Mouse (Mus musculus): ENCODE data around the gene Mycl.

The Mycl gene

DNA sequence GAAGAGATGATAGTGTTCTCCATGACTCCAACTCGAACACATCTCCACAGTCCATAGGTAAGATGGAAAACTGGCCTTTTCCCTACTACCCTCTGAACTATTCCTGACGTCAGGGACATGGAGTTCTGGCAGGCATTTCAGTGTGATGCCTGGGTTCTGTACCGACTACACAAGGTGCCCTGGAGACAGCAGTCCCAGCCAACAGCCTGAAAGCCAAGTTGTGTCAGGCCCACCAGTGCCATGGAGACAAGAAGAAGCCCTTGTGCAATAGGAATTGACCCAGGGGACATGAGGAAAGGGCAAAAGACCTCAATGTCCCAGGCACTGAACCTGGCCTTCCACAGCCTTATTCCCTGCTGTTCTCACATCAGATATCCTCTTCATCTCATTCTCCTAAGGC lies 15.6 kb upstream of the Mycl start:
- in situ Hi-C loops (cut with MboI; ENCODE audit: unreplicated experiment in 2 of 2) = loop anchor here in 1 of 2 experiments (5.0 to 10.0 kb wide), 2 partner anchors 38 to 1735 kb away; no protein-coding TSS in a partner anchor

DNA sequence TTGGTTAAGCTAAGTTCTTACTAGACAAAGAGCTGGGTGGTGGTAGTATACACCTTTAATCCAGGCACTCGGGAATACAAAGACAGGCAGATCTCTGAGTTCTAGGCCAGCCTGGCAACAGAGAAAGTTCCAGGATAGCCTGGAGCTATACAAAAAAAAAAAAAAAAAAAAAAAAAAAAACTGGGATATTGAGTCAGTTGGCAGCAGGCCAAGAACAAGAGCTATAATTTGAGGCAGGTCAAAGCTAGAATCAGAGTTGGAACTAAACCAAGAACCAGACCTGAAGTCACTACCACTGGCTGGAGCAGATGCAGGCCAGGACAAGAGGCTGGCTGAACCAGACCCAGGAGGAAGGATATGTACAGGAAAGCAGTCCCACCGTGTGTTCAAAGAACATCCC lies 14.8 kb upstream of the Mycl start:
- in situ Hi-C loops (cut with MboI; ENCODE audit: unreplicated experiment in 2 of 2) = loop anchor here in 1 of 2 experiments (10.0 kb wide), 1 partner anchor 1736 kb away; no protein-coding TSS in a partner anchor

DNA sequence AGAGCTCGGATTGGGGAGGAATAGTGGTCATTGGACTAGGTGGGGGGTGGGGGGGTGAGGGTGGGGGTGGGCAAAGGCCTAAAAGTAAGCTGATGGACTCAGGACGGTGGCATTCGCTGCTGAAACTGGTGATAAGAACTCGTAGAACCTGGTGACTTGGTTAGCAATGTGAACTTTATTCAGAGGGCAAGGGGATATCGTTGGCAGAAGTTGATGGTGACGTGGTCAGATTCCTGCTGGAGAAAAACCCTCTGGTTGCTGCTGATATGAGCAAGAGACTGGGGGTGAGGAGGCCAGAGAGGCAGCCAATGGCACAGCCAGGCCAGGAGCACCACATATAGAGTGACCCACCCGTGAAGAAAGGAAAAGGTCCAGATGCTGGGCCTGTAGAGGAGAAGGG lies 14.2 kb upstream of the Mycl start:
- in situ Hi-C loops (cut with MboI; ENCODE audit: unreplicated experiment in 2 of 2) = loop anchor here in 1 of 2 experiments (10.0 kb wide), 1 partner anchor 1736 kb away; no protein-coding TSS in a partner anchor

DNA sequence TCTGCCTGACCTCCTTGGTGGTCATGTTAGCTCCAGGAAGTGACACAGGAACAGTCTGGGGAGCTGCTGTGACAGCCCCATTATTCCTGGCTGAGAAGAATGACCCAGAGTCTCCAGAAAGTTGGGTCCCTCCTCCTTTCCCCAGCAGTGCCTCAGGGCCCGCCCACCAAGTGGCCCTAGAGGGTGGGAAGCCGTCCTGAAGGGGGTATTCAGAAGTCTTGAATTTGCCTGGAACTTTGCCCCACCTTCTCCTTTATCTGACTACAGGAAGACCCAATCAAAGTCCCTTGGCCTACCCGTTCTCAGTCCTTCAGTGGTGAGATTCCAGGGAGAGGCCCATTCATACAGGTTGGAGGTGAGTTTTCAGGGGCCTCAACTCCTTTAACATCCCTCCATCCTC lies 13.5 kb upstream of the Mycl start:
- in situ Hi-C loops (cut with MboI; ENCODE audit: unreplicated experiment in 2 of 2) = loop anchor here in 1 of 2 experiments (10.0 kb wide), 1 partner anchor 1737 kb away; no protein-coding TSS in a partner anchor

DNA sequence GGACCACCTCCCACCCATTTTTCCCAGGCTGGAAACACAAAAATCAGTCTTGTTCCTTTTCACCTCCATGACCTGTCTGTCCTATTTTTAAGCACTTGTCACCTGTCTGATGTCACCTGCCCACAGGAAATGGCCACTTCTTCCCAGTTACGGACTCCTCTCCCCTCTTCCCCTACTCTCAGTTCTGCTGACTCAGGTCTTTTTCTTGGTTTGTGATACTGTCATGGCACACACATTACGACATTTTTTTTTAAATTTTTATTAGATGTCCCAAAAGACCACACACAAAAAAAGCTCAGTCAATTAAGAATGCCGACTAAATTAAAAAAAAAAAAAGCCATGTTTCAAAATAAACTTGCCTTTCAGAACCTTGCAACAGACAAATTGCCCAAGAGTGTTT lies 12.9 kb upstream of the Mycl start:
- in situ Hi-C loops (cut with MboI; ENCODE audit: unreplicated experiment in 2 of 2) = loop anchor here in 1 of 2 experiments (10.0 kb wide), 1 partner anchor 1738 kb away; no protein-coding TSS in a partner anchor

DNA sequence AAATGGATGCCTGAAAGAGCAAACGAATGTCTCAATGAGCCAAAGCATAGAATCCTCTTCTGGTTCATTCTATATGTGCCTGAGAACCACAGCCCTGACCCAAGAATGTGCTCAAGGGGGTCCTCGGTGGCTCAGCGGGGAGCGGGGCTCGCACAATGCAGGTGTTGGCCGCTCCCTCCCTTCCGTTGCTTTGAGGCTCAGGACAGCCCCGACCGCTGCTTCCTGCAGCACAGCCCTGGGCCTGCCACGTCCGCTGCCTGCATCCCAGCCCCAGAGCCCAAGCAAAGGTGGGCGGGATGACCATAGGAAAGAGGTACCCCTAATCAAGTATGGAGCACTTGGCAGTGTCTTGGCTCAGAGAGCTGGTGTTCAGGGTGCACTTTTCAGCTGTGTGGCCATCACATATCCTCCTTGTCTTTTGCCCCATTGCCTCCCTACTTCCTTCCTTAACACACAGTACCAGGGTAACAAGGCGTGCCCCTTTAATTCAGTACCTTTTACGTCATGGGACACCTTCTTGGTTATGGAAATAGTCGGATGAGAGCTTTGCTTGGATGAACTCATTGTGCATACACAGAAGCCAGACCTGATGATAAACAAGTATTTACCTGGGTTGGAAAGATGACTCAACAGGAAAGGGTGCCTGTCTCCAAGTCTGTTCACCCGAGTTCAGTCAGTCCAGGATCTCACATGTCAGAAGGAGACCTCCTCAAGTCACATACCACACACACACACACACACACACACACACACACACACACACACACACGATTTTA lies 11.8 kb upstream of the Mycl start:
- in situ Hi-C loops (cut with MboI; ENCODE audit: unreplicated experiment in 2 of 2) = loop anchor here in 1 of 2 experiments (10.0 kb wide), 1 partner anchor 1739 kb away; no protein-coding TSS in a partner anchor

DNA sequence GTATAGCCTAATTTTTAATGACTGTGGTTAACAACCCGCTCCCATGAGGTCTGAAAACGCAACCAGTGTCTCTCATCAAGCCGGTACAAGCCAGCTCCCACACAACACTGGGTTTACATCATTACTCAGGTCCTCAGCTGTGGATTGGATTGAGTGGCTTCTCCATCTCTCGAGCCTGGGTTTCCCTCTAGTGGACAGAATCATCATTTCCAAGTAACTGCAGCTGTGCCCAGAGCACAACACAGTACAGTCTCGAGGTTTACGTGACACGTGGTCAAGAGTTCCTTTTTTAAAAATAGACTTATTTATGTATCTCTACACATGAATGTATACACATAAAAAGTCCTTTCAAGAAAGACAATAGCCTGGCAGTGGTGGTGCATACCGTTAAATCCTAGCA lies 10.3 kb upstream of the Mycl start:
- in situ Hi-C loops (cut with MboI; ENCODE audit: unreplicated experiment in 2 of 2) = loop anchor here (5.0 to 10.0 kb wide), 4 partner anchors 43 to 1740 kb away; no protein-coding TSS in a partner anchor

DNA sequence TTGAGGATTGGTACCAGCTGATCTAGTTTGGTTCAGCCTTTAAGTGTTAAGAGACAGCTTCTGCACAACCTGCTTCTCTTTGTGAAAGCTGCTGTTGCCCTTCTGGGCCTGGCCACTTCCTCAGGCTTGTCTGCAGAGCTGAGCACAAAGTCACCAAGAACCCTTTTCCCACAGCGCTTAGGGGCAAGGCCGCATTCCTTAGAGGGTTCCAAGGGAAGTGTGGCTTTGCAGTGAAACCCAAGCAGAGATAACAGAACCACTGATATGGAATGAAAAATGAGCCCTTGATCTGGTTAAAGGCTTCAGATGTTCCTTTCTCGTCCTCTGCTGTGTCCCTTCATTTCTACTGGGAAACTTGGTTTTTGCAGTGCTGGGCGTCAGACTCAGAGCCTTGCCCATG lies 8.0 kb upstream of the Mycl start:
- in situ Hi-C loops (cut with MboI; ENCODE audit: unreplicated experiment in 2 of 2) = loop anchor here (5.0 to 10.0 kb wide), 4 partner anchors 45 to 1743 kb away; no protein-coding TSS in a partner anchor

DNA sequence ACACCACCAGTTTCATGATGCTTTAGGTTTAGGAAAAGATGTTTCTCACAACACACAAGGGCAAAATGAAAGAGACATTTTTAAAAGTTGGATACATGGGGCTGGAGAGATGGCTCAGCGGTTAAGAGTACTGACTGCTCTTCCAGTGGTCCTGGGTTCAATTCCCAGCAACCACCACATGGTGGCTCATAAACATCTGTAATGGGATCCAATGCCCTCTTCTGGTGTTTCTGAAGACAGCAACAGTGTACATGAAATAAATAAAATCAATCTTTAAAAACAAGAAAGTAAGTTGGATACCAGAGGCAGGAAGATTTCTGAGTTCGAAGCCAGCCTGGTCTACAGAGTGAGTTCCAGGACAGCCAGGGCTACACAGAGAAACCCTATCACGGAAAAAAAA lies 7.4 kb upstream of the Mycl start:
- in situ Hi-C loops (cut with MboI; ENCODE audit: unreplicated experiment in 2 of 2) = loop anchor here (5.0 to 10.0 kb wide), 4 partner anchors 46 to 1743 kb away; no protein-coding TSS in a partner anchor

DNA sequence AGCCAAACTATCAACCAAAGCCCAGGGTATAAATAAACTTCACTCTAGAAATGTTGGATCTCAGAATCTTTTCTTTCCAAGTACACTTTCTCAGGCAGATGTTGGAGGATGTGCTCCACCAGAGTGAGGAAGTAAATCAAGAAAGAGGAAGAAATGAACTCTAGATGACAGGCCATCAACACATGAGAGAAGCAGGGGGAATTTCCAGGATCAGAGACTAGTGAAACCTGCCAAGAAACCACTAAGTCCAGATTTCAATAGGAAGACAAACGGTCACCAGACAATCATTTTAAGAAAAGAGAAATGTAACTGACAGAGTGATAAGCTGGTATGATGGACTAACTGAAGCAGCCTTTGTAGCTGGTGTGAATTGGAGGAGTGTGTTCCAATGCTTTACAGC lies 4.3 kb upstream of the Mycl start:
- in situ Hi-C loops (cut with MboI; ENCODE audit: unreplicated experiment in 2 of 2) = loop anchor here in 1 of 2 experiments (10.0 kb wide), 1 partner anchor 1746 kb away; no protein-coding TSS in a partner anchor

DNA sequence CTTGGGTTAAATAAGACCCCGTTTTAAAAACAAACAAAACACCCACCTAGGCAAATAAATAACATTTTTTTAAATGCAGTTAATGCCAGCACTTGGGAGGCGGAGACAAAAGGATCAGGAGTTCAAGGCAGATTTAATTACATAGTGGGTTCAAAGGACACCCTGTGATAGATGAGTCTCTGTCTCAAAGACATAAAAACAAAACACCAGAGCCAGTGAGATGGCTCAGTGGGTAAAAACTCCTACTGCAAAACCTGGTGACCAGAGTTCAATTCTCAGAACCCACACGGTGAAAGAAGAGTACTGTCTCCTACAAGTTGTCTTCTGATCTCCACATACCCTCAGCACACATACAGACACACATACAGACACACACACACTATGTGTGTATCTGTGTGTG lies 3.2 kb upstream of the Mycl start:
- in situ Hi-C loops (cut with MboI; ENCODE audit: unreplicated experiment in 2 of 2) = loop anchor here in 1 of 2 experiments (10.0 kb wide), 1 partner anchor 1747 kb away; no protein-coding TSS in a partner anchor

DNA sequence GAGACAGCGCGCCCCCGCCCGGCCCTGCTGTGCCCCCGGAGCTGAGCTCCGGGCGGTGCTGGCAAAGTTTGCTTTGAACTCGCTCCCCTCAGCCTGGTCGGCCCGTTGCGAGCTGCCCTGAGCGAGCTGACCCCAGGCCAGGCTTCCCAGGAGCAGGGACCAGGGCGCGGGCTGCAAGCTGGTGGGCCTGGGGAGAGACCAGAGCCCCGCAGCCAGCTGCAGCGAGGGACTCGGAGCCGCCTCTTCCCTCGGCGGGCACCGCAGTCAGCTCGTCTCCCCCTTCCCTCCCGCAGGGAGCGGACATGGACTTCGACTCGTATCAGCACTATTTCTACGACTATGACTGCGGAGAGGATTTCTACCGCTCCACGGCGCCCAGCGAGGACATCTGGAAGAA lies 767 bp downstream of the Mycl start:
- in situ Hi-C loops (cut with MboI; ENCODE audit: unreplicated experiment in 2 of 2) = loop anchor here (5.0 to 10.0 kb wide), 2 partner anchors 86 to 1751 kb away; no protein-coding TSS in a partner anchor

DNA sequence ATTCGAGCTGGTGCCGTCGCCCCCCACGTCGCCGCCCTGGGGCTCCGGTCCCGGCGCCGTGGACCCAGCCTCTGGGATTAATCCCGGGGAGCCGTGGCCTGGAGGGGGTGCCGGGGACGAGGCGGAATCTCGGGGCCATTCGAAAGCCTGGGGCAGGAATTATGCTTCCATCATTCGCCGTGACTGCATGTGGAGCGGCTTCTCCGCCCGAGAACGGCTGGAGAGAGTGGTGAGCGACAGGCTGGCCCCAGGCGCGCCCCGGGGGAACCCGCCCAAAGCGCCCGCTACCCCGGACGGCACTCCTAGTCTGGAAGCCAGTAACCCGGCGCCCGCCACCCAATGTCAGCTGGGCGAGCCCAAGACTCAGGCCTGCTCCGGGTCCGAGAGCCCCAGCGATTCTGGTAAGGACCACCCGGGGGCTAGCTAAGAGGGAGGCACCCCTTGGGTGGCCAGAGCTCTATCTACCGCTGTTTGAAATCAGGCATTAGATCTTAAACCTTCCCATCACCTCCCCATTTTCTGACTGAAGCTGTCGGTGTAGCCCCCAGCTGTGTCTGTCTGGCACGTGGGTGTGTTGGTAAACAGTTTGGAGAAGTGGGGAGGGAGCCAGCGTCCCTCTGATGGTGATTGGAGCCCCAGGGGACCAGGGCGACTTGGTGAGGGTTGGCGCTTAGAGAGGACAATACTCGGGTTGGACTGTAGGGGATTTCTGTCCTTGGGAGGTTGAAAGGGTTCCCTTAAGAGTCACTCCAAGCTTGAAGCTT lies 1.3 kb downstream of the Mycl start:
- in situ Hi-C loops (cut with MboI; ENCODE audit: unreplicated experiment in 2 of 2) = loop anchor here (5.0 to 10.0 kb wide), 2 partner anchors 86 to 1752 kb away; no protein-coding TSS in a partner anchor

DNA sequence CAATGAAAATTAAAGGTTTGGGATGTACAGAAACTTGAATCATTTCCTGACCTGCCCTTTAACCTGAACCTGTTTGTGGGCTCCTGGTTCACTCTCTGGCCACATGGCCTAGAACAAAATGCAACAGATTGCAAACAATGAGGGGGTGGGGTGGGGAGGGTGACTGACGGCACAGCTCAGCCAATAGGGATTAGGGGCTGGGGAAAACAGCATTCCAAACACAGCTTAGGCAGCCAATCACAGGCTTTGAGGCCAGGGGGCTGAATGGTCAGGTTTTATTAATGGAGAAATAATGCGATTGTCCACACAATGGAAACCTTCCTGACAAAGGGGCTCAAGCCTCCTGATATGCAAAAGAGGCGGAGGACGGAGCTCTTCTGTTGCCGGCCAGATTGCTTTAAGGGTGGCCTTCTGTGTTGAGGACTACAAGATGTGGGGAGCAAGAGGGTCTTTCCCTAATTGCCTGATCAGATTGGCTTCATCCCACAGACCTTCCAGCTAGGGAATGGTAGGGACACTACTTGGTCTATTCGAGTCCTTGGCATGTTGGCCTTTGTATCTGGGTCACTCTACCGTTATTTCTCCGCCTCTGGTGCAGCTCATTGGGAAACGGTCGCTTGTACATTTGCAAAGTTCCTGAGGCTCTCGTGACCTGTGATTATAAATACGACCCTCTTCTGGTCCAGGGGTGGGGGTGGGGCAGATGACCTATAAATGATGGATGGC lies 3.2 kb downstream of the Mycl start:
- in situ Hi-C loops (cut with MboI; ENCODE audit: unreplicated experiment in 2 of 2) = loop anchor here (5.0 to 10.0 kb wide), 2 partner anchors 84 to 1754 kb away; no protein-coding TSS in a partner anchor

DNA sequence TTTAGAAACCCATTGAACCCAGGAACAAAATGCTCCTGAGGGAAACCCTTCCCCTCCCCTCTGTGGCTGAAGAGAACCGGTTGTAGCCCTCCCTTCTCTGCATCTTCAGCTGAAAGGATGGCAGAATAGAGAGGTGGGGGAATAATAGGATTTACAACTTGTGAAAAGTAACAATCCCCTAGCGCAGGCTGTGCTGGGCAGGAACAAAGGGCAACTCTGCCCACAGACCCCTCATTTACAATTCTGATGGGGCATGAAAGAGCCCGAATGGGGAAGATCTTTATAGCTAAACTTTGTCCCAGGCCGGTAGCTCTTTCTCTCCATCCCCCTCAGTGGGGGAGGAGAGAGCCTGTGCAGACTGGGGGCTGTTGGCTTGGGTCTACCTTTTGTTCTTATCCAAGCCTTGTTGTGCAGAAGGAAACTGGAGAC lies 3.8 kb downstream of the Mycl start:
- in situ Hi-C loops (cut with MboI; ENCODE audit: unreplicated experiment in 2 of 2) = loop anchor here (5.0 to 10.0 kb wide), 2 partner anchors 83 to 1754 kb away; no protein-coding TSS in a partner anchor

DNA sequence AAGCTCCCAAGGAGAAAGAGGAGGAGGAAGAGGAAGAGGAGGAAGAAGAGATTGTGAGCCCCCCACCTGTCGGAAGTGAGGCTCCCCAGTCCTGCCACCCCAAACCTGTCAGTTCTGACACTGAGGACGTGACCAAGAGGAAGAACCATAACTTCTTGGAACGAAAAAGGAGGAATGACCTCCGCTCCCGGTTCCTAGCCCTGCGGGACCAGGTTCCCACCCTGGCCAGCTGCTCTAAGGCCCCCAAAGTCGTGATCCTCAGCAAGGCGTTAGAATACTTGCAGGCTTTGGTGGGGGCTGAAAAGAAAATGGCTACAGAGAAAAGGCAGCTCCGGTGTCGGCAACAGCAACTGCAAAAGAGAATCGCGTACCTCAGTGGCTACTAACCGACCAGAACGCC lies 4.7 kb downstream of the Mycl start:
- in situ Hi-C loops (cut with MboI; ENCODE audit: unreplicated experiment in 2 of 2) = loop anchor here in 1 of 2 experiments (5.0 kb wide), 1 partner anchor 67 kb away; no protein-coding TSS in a partner anchor

DNA sequence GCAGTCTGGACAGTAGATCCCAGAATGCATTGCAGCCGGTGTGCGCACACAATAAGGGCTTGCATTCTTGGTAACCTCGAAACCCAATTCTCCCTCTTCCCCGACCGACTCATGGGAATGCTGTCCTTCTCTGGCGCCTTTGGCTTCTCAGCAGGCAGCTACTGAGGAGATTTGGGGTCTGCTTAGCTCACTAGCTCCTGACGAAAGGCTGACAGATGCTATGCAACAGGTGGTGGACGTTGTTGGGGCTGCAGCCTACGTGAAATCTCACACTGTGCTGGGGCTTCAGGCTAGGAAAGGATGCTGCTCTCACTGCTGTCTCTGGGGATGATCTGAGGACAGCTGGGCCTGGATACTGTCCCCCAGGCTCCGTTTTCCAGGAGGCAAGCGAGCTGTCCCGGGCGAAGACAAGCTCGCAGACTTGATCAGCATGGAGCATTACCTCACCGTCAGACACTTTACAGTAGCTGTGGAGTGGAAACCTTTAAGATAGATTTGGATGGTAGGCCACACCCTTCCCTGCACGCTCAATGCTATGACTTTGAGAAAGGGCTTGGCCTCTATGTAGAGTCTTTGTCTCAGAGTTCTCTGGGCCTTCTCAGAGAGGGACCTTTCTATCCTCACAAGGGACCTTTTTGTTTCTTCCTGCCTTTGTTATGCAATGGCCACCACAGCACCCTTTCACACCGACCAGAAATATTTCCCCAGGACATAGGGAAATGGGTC lies 5.3 kb downstream of the Mycl start:
- in situ Hi-C loops (cut with MboI; ENCODE audit: unreplicated experiment in 2 of 2) = loop anchor here in 1 of 2 experiments (5.0 kb wide), 1 partner anchor 67 kb away; no protein-coding TSS in a partner anchor

DNA sequence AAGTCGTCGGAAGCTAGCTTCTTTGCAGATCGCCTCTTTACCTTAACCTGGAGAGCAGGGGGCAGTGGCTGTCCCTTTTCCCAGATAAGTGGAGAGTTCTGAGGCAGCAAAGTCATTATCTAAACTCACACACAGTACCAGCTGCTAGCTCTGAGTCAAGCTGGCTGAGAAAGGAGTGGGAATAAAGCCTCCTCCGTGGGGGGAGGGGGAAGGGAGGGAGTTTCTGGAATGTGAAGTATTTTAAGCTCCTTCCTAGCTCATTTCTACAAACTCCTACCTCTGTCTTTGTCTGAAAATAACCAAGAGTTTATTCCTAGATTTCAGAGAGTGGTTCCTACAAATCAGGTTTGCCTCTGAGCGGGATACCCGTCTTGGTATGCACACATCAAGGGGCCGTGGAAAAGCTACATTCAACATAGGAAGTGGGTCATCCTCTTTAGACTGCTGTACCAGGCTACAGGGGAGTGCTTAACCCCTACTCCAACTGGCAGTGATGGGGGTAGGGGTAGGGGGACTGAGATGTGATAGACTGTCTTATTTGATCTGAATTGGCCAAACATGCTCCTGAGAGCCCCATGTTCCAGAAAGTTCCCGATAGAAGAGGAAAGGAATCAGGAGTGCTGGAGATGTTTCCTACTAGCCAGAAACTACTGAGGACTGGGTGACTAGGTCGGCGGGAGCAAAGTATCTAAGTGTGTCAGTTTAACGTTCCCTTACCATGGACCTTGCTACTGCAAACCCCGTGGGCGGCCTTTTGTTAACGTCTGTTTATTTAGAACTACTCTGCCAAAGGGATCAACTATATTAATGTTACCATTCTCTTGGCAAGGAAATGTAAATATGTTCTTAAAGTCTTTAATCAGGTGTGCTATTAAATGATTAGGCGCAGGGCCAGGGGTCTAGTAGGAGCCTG lies 9.9 kb downstream of the Mycl start:
- in situ Hi-C loops (cut with MboI; ENCODE audit: unreplicated experiment in 2 of 2) = no loop called here

Data from v-Abl transformed pro-B cells (cell line).